Mouse (Mus musculus): ENCODE data around the gene Gsg1l. TPM values are rescaled to one million over a fixed set of nuclear protein-coding genes. Genes with fewer than 3 reads are reported as not detected.

The Gsg1l gene
- polyA plus RNA-seq, 1 experiment: 0.02 TPM

- TF ChIP-seq GATA1 (IDR thresholded peaks at IDR 0.05; ENCODE audit: low read length): no peak
Measured at GRCm38 (mm10) chr7:126087602-126088001, 5.4 kb upstream of the Gsg1l start.

GRCm38 (mm10) chr7:126086321-126086741 lies 4.1 kb upstream of the Gsg1l start:
- no peak for TF ChIP-seq GATA1 (IDR thresholded peaks at IDR 0.05; ENCODE audit: low read length)

GRCm38 (mm10) chr7:126085154-126085553 lies 2.9 kb upstream of the Gsg1l start:
- TF ChIP-seq GATA1 (IDR thresholded peaks at IDR 0.05; ENCODE audit: low read length): no peak

- TF ChIP-seq GATA1 (IDR thresholded peaks at IDR 0.05; ENCODE audit: low read length): no peak
Measured at GRCm38 (mm10) chr7:126083980-126084348, 1.8 kb upstream of the Gsg1l start.

- TF ChIP-seq GATA1 (IDR thresholded peaks at IDR 0.05; ENCODE audit: low read length): no peak
Measured at GRCm38 (mm10) chr7:126083341-126083979, 1.2 kb upstream of the Gsg1l start.

- no peak for TF ChIP-seq GATA1 (IDR thresholded peaks at IDR 0.05; ENCODE audit: low read length)
Measured at GRCm38 (mm10) chr7:126081727-126082285, 405 bp downstream of the Gsg1l start.

GRCm38 (mm10) chr7:126080949-126081654 lies 1.1 kb downstream of the Gsg1l start:
- TF ChIP-seq GATA1 (IDR thresholded peaks at IDR 0.05; ENCODE audit: low read length): no peak

GRCm38 (mm10) chr7:126076935-126077334 lies 5.3 kb downstream of the Gsg1l start:
- TF ChIP-seq GATA1 (IDR thresholded peaks at IDR 0.05; ENCODE audit: low read length): no peak

GRCm38 (mm10) chr7:126075058-126075457 lies 7.2 kb downstream of the Gsg1l start:
- no peak for TF ChIP-seq GATA1 (IDR thresholded peaks at IDR 0.05; ENCODE audit: low read length)

- TF ChIP-seq GATA1 (IDR thresholded peaks at IDR 0.05; ENCODE audit: low read length): no peak
Measured at GRCm38 (mm10) chr7:126070321-126070720, 11.9 kb downstream of the Gsg1l start.

GRCm38 (mm10) chr7:126066777-126067176 lies 15.4 kb downstream of the Gsg1l start:
- TF ChIP-seq GATA1 (IDR thresholded peaks at IDR 0.05; ENCODE audit: low read length): no peak

GRCm38 (mm10) chr7:126065243-126065876 lies 16.9 kb downstream of the Gsg1l start:
- no peak for TF ChIP-seq GATA1 (IDR thresholded peaks at IDR 0.05; ENCODE audit: low read length)

- no peak for TF ChIP-seq GATA1 (IDR thresholded peaks at IDR 0.05; ENCODE audit: low read length)
Measured at GRCm38 (mm10) chr7:126062228-126062627, 20.0 kb downstream of the Gsg1l start.

- TF ChIP-seq GATA1 (IDR thresholded peaks at IDR 0.05; ENCODE audit: low read length): no peak
Measured at GRCm38 (mm10) chr7:126058918-126059317, 23.3 kb downstream of the Gsg1l start.

GRCm38 (mm10) chr7:126057332-126057914 lies 24.8 kb downstream of the Gsg1l start:
- TF ChIP-seq GATA1 (IDR thresholded peaks at IDR 0.05; ENCODE audit: low read length): no peak

- no peak for TF ChIP-seq GATA1 (IDR thresholded peaks at IDR 0.05; ENCODE audit: low read length)
Measured at GRCm38 (mm10) chr7:126054574-126054973, 27.6 kb downstream of the Gsg1l start.

All from G1E-ER4 (cell line).